In genomic region chr12:40243821-40244221, GRCm38 (mm10) we compare ENCODE assay signal across 8 mouse cellular contexts. TPM values are rescaled to one million over a fixed set of nuclear protein-coding genes. Genes with fewer than 3 reads are reported as not detected.
DNase-seq lines count a peak whose midpoint lies in the region; ATAC-seq lines count a peak whose summit lies in the region.

No protein-coding gene starts in this region.

- H3K4me3 ChIP-seq in heart, embryonic 11.5 days (ENCODE audit: low read depth, low read length), result no peak overlapping the region
- H3K4me3 ChIP-seq in neural tube, embryonic 13.5 days, result no peak overlapping the region

- DNase-seq in right cerebral cortex, postnatal 14 days, result peak; percentile 27
- no peak for DNase-seq in right cerebral cortex, postnatal 25 days
- DNase-seq in cerebellum, postnatal 10 days, result peak; percentile 75 to 78
- peak; percentile 44 for DNase-seq in kidney, postnatal 14 days
- DNase-seq in thymus, postnatal 36 days, result no peak
- DNase-seq in spleen, postnatal 36 days (ENCODE audit: low spot score in 2 of 2), result no peak

- no peak for ATAC-seq in heart, embryonic 11.5 days (replicated peaks; ENCODE audit: insufficient number of reproducible peaks, low FRiP score, low TSS enrichment)
- ATAC-seq in neural tube, embryonic 13.5 days (ENCODE audit: low read depth), result peak; percentile 37; the same call in 1 of the 2 replicates

- H3K27me3 ChIP-seq in heart, embryonic 11.5 days (ENCODE audit: control insufficient read depth, insufficient read depth, low read length), result no peaks in the 10 kb centered on the region
- no peaks in the 10 kb centered on the region for H3K27me3 ChIP-seq in neural tube, embryonic 13.5 days

- no peaks in the 10 kb centered on the region for H3K36me3 ChIP-seq in heart, embryonic 11.5 days (ENCODE audit: control insufficient read depth, insufficient read depth, low read length)
- H3K36me3 ChIP-seq in neural tube, embryonic 13.5 days, result no peaks in the 10 kb centered on the region

- 32% methylated on average over 11 of the region's 11 CpGs for WGBS in heart, embryonic 11.5 days (ENCODE audit: insufficient replicate concordance)
- WGBS in neural tube, embryonic 13.5 days, result 45% methylated on average over 11 of the region's 11 CpGs

- no peak overlapping the region for H3K9ac ChIP-seq in heart, embryonic 11.5 days (ENCODE audit: low read depth, low read length)
- no peak overlapping the region for H3K9ac ChIP-seq in neural tube, embryonic 13.5 days

- peaks cover 9% of the 10 kb centered on the region; the same call in 1 of the 2 replicates for H3K4me1 ChIP-seq in heart, embryonic 11.5 days (ENCODE audit: control insufficient read depth, insufficient read depth, low read length)
- peaks cover 11% of the 10 kb centered on the region; the same call in 1 of the 2 replicates for H3K4me1 ChIP-seq in neural tube, embryonic 13.5 days (replicated peaks)

- H3K27ac ChIP-seq in heart, embryonic 11.5 days (ENCODE audit: low read depth, low read length), result no peak overlapping the region
- H3K27ac ChIP-seq in neural tube, embryonic 13.5 days (replicated peaks), result no peak overlapping the region

- H3K4me2 ChIP-seq in heart, embryonic 11.5 days, result peak overlapping the region; percentile 9; the same call in 1 of the 2 replicates
- no peak overlapping the region for H3K4me2 ChIP-seq in neural tube, embryonic 13.5 days

- H3K9me3 ChIP-seq in heart, embryonic 11.5 days (replicated peaks; ENCODE audit: control insufficient read depth, low read length), result no peaks in the 10 kb centered on the region
- H3K9me3 ChIP-seq in neural tube, embryonic 13.5 days, result no peaks in the 10 kb centered on the region

RNA-seq across cellular contexts. Expression of gene Ifrd1, which starts 4.5 kb away (rescaled TPM):
- polyA plus RNA-seq in heart, embryonic 11.5 days (2014; fragmentation: Nextera tagmentation; extraction: Ambion mirVana), result 93.6 and 103 TPM in 2 replicates
- 153 and 166 TPM in 2 replicates for polyA plus RNA-seq in neural tube, embryonic 13.5 days (2015; fragmentation: Nextera tagmentation; extraction: Ambion mirVana)

RNA-seq across cellular contexts. Expression of gene Lsmem1, which starts 44.5 kb away (rescaled TPM):
- 21.4 and 23.9 TPM in 2 replicates for polyA plus RNA-seq in heart, embryonic 11.5 days (2014; fragmentation: Nextera tagmentation; extraction: Ambion mirVana)
- 0.15 TPM in 1 of 2 replicates, not detected in the other for polyA plus RNA-seq in neural tube, embryonic 13.5 days (2015; fragmentation: Nextera tagmentation; extraction: Ambion mirVana)

Comparison
In these comparisons a context has a peak if more than half of its experiments do, and no peak if none do; other contexts are left out.
1. DNase-seq: peak in right cerebral cortex, postnatal 14 days (single experiment), cerebellum, postnatal 10 days (2 of 2) and kidney, postnatal 14 days (single experiment); none in right cerebral cortex, postnatal 25 days (single experiment), thymus, postnatal 36 days (0 of 2) and spleen, postnatal 36 days (0 of 2).
2. RNA of gene Lsmem1, which starts 44.5 kb away (polyA plus RNA-seq): 21.4 to 23.9 TPM in heart, embryonic 11.5 days; 0.15 TPM in neural tube, embryonic 13.5 days; every median in the first group is over 10 times any median in the second.